Mouse (Mus musculus) limb, embryonic 15.5 days (tissue): ENCODE measurements around the gene Rapgef5. TPM values are rescaled to one million over a fixed set of nuclear protein-coding genes. Genes with fewer than 3 reads are reported as not detected.

Source experiments
- ATAC-seq: fragments of 200-750 bp; cut with Nextera tagmentation; 2 replicates; pipeline ENCODE4 v1.8.0; 2017; ENCODE audit warnings: low read depth, moderate TSS enrichment; ENCODE audit not compliant: insufficient number of reproducible peaks, low FRiP score, low TSS enrichment
- H3K27ac ChIP-seq: fragments of 300-500 bp; sonication (generic); 2 replicates; pipeline ENCODE4 v1.5.1; 2015; ENCODE audit warnings: moderate library complexity, mild to moderate bottlenecking, inconsistent platforms
- H3K27me3 ChIP-seq: fragments of 300-500 bp; sonication (generic); 2 replicates; pipeline ENCODE4 v1.6.1; 2015; ENCODE audit warnings: inconsistent platforms
- H3K36me3 ChIP-seq: fragments of 300-500 bp; sonication (generic); 2 replicates; pipeline ENCODE4 v1.6.1; 2015; ENCODE audit warnings: inconsistent platforms
- H3K4me1 ChIP-seq: fragments of 300-500 bp; sonication (generic); 2 replicates; pipeline ENCODE4 v1.6.1; 2015; ENCODE audit warnings: inconsistent platforms
- H3K4me2 ChIP-seq: fragments of 300-500 bp; sonication (generic); 2 replicates; pipeline ENCODE4 v1.6.1; 2015; ENCODE audit warnings: mild to moderate bottlenecking, inconsistent platforms
- H3K4me3 ChIP-seq: fragments of 300-500 bp; sonication (generic); 2 replicates; pipeline ENCODE4 v1.5.1; 2015; ENCODE audit warnings: mild to moderate bottlenecking, inconsistent platforms
- H3K9ac ChIP-seq: fragments of 300-500 bp; sonication (generic); 2 replicates; pipeline ENCODE4 v1.6.1; 2015; ENCODE audit warnings: inconsistent platforms
- H3K9me3 ChIP-seq: fragments of 300-500 bp; sonication (generic); 2 replicates; pipeline ENCODE4 v1.6.1; 2016; ENCODE audit warnings: inconsistent platforms
- WGBS: fragments of 180-500 bp; shearing (Covaris S2); methylation state at CpG from one replicate; pipeline ENCODE4 v1.1.7; 2015; 5-methylcytosine and 5-hydroxymethylcytosine counted together
- polyA plus RNA-seq: library from polyadenylated mRNA; unstranded; fragments of >200 nt; fragmentation: Nextera tagmentation; extraction: Ambion mirVana; gene quantifications from 2 replicates; pipeline ENCODE4 v1.2.1, GENCODE M21; 2015

The Rapgef5 gene
- polyA plus RNA-seq, 1 experiment from 2014 or later, result 7.8 TPM

GRCm38 (mm10) chr12:117585390-117585789 lies 69.1 kb downstream of the Rapgef5 start:
- no peak overlapping the region for H3K4me3 ChIP-seq
- no peak overlapping the region for H3K27ac ChIP-seq
- H3K36me3 ChIP-seq, result no peaks in the 10 kb centered on the region
- no peaks in the 10 kb centered on the region for H3K9me3 ChIP-seq
- ATAC-seq, result no peak
- H3K4me1 ChIP-seq, result no peaks in the 10 kb centered on the region
- H3K9ac ChIP-seq, result no peak overlapping the region
- no peak overlapping the region for H3K4me2 ChIP-seq
- H3K27me3 ChIP-seq, result no peaks in the 10 kb centered on the region
- WGBS, result 81% methylated on average over 2 of the region's 2 CpGs

GRCm38 (mm10) chr12:117586124-117586523 lies 69.8 kb downstream of the Rapgef5 start:
- no peak overlapping the region for H3K9ac ChIP-seq
- H3K9me3 ChIP-seq, result no peaks in the 10 kb centered on the region
- WGBS, result 26% methylated on average over 1 of the region's 1 CpGs
- H3K4me3 ChIP-seq, result no peak overlapping the region
- no peak overlapping the region for H3K27ac ChIP-seq
- no peak overlapping the region for H3K4me2 ChIP-seq
- no peak for ATAC-seq
- H3K27me3 ChIP-seq, result no peaks in the 10 kb centered on the region
- H3K36me3 ChIP-seq, result no peaks in the 10 kb centered on the region
- H3K4me1 ChIP-seq, result no peaks in the 10 kb centered on the region

- H3K27ac ChIP-seq, result no peak overlapping the region
- no peaks in the 10 kb centered on the region for H3K4me1 ChIP-seq
- H3K9ac ChIP-seq, result no peak overlapping the region
- no peaks in the 10 kb centered on the region for H3K27me3 ChIP-seq
- no peak for ATAC-seq
- H3K4me3 ChIP-seq, result no peak overlapping the region
- no peaks in the 10 kb centered on the region for H3K9me3 ChIP-seq
- H3K36me3 ChIP-seq, result no peaks in the 10 kb centered on the region
- 85% methylated on average over 2 of the region's 2 CpGs for WGBS
- H3K4me2 ChIP-seq, result no peak overlapping the region
These were observed 72.9 kb downstream of the Rapgef5 start for GRCm38 (mm10) chr12:117589186-117589585.

- H3K9me3 ChIP-seq, result no peaks in the 10 kb centered on the region
- no peak for ATAC-seq
- no peak overlapping the region for H3K27ac ChIP-seq
- no peaks in the 10 kb centered on the region for H3K36me3 ChIP-seq
- no peak overlapping the region for H3K9ac ChIP-seq
- no peaks in the 10 kb centered on the region for H3K4me1 ChIP-seq
- WGBS, result 44% methylated on average over 2 of the region's 2 CpGs
- no peak overlapping the region for H3K4me2 ChIP-seq
- H3K4me3 ChIP-seq, result no peak overlapping the region
- no peaks in the 10 kb centered on the region for H3K27me3 ChIP-seq
These were observed 75.7 kb downstream of the Rapgef5 start for GRCm38 (mm10) chr12:117592019-117592418.

GRCm38 (mm10) chr12:117592583-117592982 lies 76.3 kb downstream of the Rapgef5 start:
- H3K4me3 ChIP-seq, result no peak overlapping the region
- 53% methylated on average over 3 of the region's 3 CpGs for WGBS
- no peak overlapping the region for H3K27ac ChIP-seq

GRCm38 (mm10) chr12:117595179-117595578 lies 78.9 kb downstream of the Rapgef5 start:
- Histone ChIP-seq H3K36me3 (no peaks in the 10 kb centered on the region), H3K4me1 (no peaks in the 10 kb centered on the region), H3K4me2 (no peak overlapping the region), H3K27ac (no peak overlapping the region), H3K27me3 (no peaks in the 10 kb centered on the region), H3K9ac (no peak overlapping the region), H3K9me3 (no peaks in the 10 kb centered on the region), H3K4me3 (no peak overlapping the region)
- ATAC-seq, result no peak
- 75% methylated on average over 9 of the region's 9 CpGs for WGBS

More at GRCm38 (mm10) chr12:117592583-117592982, 76.3 kb downstream of the Rapgef5 start:
- Histone ChIP-seq H3K27me3 (no peaks in the 10 kb centered on the region), H3K36me3 (no peaks in the 10 kb centered on the region), H3K9ac (no peak overlapping the region), H3K4me2 (no peak overlapping the region), H3K9me3 (no peaks in the 10 kb centered on the region), H3K4me1 (no peaks in the 10 kb centered on the region)
- ATAC-seq, result no peak

- H3K27me3 ChIP-seq, result no peaks in the 10 kb centered on the region
- H3K27ac ChIP-seq, result no peak overlapping the region
- H3K9me3 ChIP-seq, result no peaks in the 10 kb centered on the region
- no peak for ATAC-seq
- no peaks in the 10 kb centered on the region for H3K4me1 ChIP-seq
- H3K4me3 ChIP-seq, result no peak overlapping the region
- H3K36me3 ChIP-seq, result no peaks in the 10 kb centered on the region
- no peak overlapping the region for H3K4me2 ChIP-seq
- 80% methylated on average over 2 of the region's 2 CpGs for WGBS
- no peak overlapping the region for H3K9ac ChIP-seq
These were observed 81.9 kb downstream of the Rapgef5 start for GRCm38 (mm10) chr12:117598190-117598589.

- H3K27ac ChIP-seq, result no peak overlapping the region
- no peaks in the 10 kb centered on the region for H3K9me3 ChIP-seq
- H3K4me3 ChIP-seq, result no peak overlapping the region
- H3K9ac ChIP-seq, result no peak overlapping the region
- 0 out of 2 replicates have a peak, but pooled peaks cover 4% of the 10 kb centered on the region for H3K4me1 ChIP-seq
- 55% methylated on average over 3 of the region's 3 CpGs for WGBS
- H3K4me2 ChIP-seq, result no peak overlapping the region
- H3K27me3 ChIP-seq, result no peaks in the 10 kb centered on the region
- no peaks in the 10 kb centered on the region for H3K36me3 ChIP-seq
- ATAC-seq, result no peak
These were observed 89.7 kb downstream of the Rapgef5 start for GRCm38 (mm10) chr12:117605966-117606365.

GRCm38 (mm10) chr12:117612715-117613114 lies 96.4 kb downstream of the Rapgef5 start:
- H3K27me3 ChIP-seq, result no peaks in the 10 kb centered on the region
- no peak overlapping the region for H3K4me2 ChIP-seq
- no peaks in the 10 kb centered on the region for H3K9me3 ChIP-seq
- no peaks in the 10 kb centered on the region for H3K36me3 ChIP-seq
- H3K9ac ChIP-seq, result no peak overlapping the region
- H3K27ac ChIP-seq, result no peak overlapping the region
- no peak for ATAC-seq
- WGBS, result 67% methylated on average over 3 of the region's 3 CpGs
- H3K4me3 ChIP-seq, result no peak overlapping the region
- H3K4me1 ChIP-seq, result no peaks in the 10 kb centered on the region

GRCm38 (mm10) chr12:117619523-117620023 lies 103.3 kb downstream of the Rapgef5 start:
- H3K9me3 ChIP-seq, result no peaks in the 10 kb centered on the region
- 53% methylated on average over 4 of the region's 4 CpGs for WGBS
- H3K36me3 ChIP-seq, result no peaks in the 10 kb centered on the region
- H3K4me3 ChIP-seq, result no peak overlapping the region
- H3K4me1 ChIP-seq, result no peaks in the 10 kb centered on the region
- H3K9ac ChIP-seq, result no peak overlapping the region
- no peak overlapping the region for H3K27ac ChIP-seq
- ATAC-seq, result no peak
- H3K4me2 ChIP-seq, result no peak overlapping the region
- H3K27me3 ChIP-seq, result no peaks in the 10 kb centered on the region

GRCm38 (mm10) chr12:117622972-117623371 lies 106.7 kb downstream of the Rapgef5 start:
- no peak for ATAC-seq
- Histone ChIP-seq H3K9me3 (no peaks in the 10 kb centered on the region), H3K36me3 (no peaks in the 10 kb centered on the region), H3K4me3 (no peak overlapping the region), H3K4me1 (no peaks in the 10 kb centered on the region), H3K27ac (no peak overlapping the region), H3K4me2 (no peak overlapping the region), H3K27me3 (no peaks in the 10 kb centered on the region), H3K9ac (no peak overlapping the region)
- WGBS, result 86% methylated on average over 2 of the region's 2 CpGs

GRCm38 (mm10) chr12:117627311-117627710 lies 111.0 kb downstream of the Rapgef5 start:
- ATAC-seq, result no peak
- H3K36me3 ChIP-seq, result no peaks in the 10 kb centered on the region
- H3K9me3 ChIP-seq, result no peaks in the 10 kb centered on the region
- H3K4me3 ChIP-seq, result no peak overlapping the region
- H3K4me2 ChIP-seq, result no peak overlapping the region
- 31% methylated on average over 2 of the region's 2 CpGs for WGBS
- H3K4me1 ChIP-seq, result no peaks in the 10 kb centered on the region
- H3K27ac ChIP-seq, result no peak overlapping the region
- H3K9ac ChIP-seq, result no peak overlapping the region
- H3K27me3 ChIP-seq, result no peaks in the 10 kb centered on the region
